Mouse (Mus musculus) gastrocnemius, adult 8-10 months (tissue): ENCODE data around the gene Stim1. TPM values are rescaled to one million over a fixed set of nuclear protein-coding genes. Genes with fewer than 3 reads are reported as not detected.
"Not testable (repeated sequence)": the region's sequence is repeated elsewhere in the genome, so short reads cannot be mapped to it uniquely, and the experiment has no call there.

ENCODE experiments used
- DNase-seq, 2 experiments: peaks; one replicate each; pipeline ENCODE4 v3.0.0; 2022; ENCODE audit warnings: low spot score in 2 of 2
- total RNA-seq, 4 experiments: library from RNA; stranded (reverse); gene quantifications; 2 replicates each; pipeline ENCODE4 v1.2.4; 2022

The Stim1 gene
- total RNA-seq, 4 experiments from 2014 or later, result 159 to 172 (median 166) TPM

GRCm38 (mm10) chr7:102440822-102441656 is 173.4 kb downstream of the Stim1 start:
- DNase-seq, result no peak

- peak; percentile 86 to 89 for DNase-seq
Observed at GRCm38 (mm10) chr7:102441657-102442391, 174.2 kb downstream of the Stim1 start, which contains the start of gene Rrm1. Rrm1 (plus strand) TSS chr7:102441695.

GRCm38 (mm10) chr7:102442432-102442831 is 174.8 kb downstream of the Stim1 start:
- no peak for DNase-seq

GRCm38 (mm10) chr7:102444301-102444700 is 176.7 kb downstream of the Stim1 start:
- DNase-seq, result no peak

- peak in 1 of 2 experiments; percentile 10 for DNase-seq
Observed at GRCm38 (mm10) chr7:102446438-102446837, 178.8 kb downstream of the Stim1 start.

GRCm38 (mm10) chr7:102458618-102459380 is 191.2 kb downstream of the Stim1 start:
- DNase-seq, result no peak

- DNase-seq, result no peak
Observed at GRCm38 (mm10) chr7:102467566-102467965, 200.0 kb downstream of the Stim1 start.

GRCm38 (mm10) chr7:102472675-102473074 is 205.1 kb downstream of the Stim1 start:
- DNase-seq, result no peak

GRCm38 (mm10) chr7:102476601-102477000 is 209.0 kb downstream of the Stim1 start:
- DNase-seq, result no peak

- no peak for DNase-seq
Observed at GRCm38 (mm10) chr7:102477377-102477776, 209.8 kb downstream of the Stim1 start.

GRCm38 (mm10) chr7:102478425-102478824 is 210.8 kb downstream of the Stim1 start:
- no peak for DNase-seq

GRCm38 (mm10) chr7:102478926-102479325 is 211.3 kb downstream of the Stim1 start:
- DNase-seq, result no peak

GRCm38 (mm10) chr7:102479368-102480078 is 211.9 kb downstream of the Stim1 start:
- DNase-seq, result no peak

- no peak for DNase-seq
Observed at GRCm38 (mm10) chr7:102480821-102481220, 213.2 kb downstream of the Stim1 start.

GRCm38 (mm10) chr7:102481579-102481978 is 214.0 kb downstream of the Stim1 start, which contains the start of gene Olfr543:
Olfr543 (minus strand) TSS chr7:102481679.
- no peak for DNase-seq

- DNase-seq, result no peak
Observed at GRCm38 (mm10) chr7:102483665-102484064, 216.1 kb downstream of the Stim1 start.

- DNase-seq, result not testable (repeated sequence)
Observed at GRCm38 (mm10) chr7:102484766-102485165, 217.2 kb downstream of the Stim1 start.

- no peak for DNase-seq
Observed at GRCm38 (mm10) chr7:102486105-102486504, 218.5 kb downstream of the Stim1 start.
